Mouse (Mus musculus): ENCODE measurements around the gene Ccdc158.

The Ccdc158 gene

GRCm38 (mm10) chr5:92664321-92664720 lies 10.8 kb downstream of the Ccdc158 start:
- Histone ChIP-seq H3K27me3 (ENCODE audit: control insufficient read depth, insufficient read depth, low read length, poor library complexity, severe bottlenecking) (no peaks in the 10 kb centered on the region), H3K36me3 (ENCODE audit: control insufficient read depth, insufficient read depth, low read length, poor library complexity, severe bottlenecking) (no peaks in the 10 kb centered on the region)
- no peak for DNase-seq (ENCODE audit: low read depth, low spot score)

GRCm38 (mm10) chr5:92656256-92656655 lies 18.8 kb downstream of the Ccdc158 start:
- Histone ChIP-seq H3K27me3 (ENCODE audit: control insufficient read depth, insufficient read depth, low read length, poor library complexity, severe bottlenecking) (no peaks in the 10 kb centered on the region), H3K36me3 (ENCODE audit: control insufficient read depth, insufficient read depth, low read length, poor library complexity, severe bottlenecking) (no peaks in the 10 kb centered on the region)
- DNase-seq (ENCODE audit: low read depth, low spot score) = peak; percentile 84

GRCm38 (mm10) chr5:92640861-92641260 lies 34.2 kb downstream of the Ccdc158 start:
- DNase-seq (ENCODE audit: low read depth, low spot score) = no peak
- no peaks in the 10 kb centered on the region for H3K27me3 ChIP-seq (ENCODE audit: control insufficient read depth, insufficient read depth, low read length, poor library complexity, severe bottlenecking)
- H3K36me3 ChIP-seq (ENCODE audit: control insufficient read depth, insufficient read depth, low read length, poor library complexity, severe bottlenecking) = no peaks in the 10 kb centered on the region

GRCm38 (mm10) chr5:92635891-92636290 lies 39.2 kb downstream of the Ccdc158 start:
- Histone ChIP-seq H3K36me3 (ENCODE audit: control insufficient read depth, insufficient read depth, low read length, poor library complexity, severe bottlenecking) (no peaks in the 10 kb centered on the region), H3K27me3 (ENCODE audit: control insufficient read depth, insufficient read depth, low read length, poor library complexity, severe bottlenecking) (no peaks in the 10 kb centered on the region)
- no peak for DNase-seq (ENCODE audit: low read depth, low spot score)

- Histone ChIP-seq H3K27me3 (ENCODE audit: control insufficient read depth, insufficient read depth, low read length, poor library complexity, severe bottlenecking) (no peaks in the 10 kb centered on the region), H3K36me3 (ENCODE audit: control insufficient read depth, insufficient read depth, low read length, poor library complexity, severe bottlenecking) (no peaks in the 10 kb centered on the region)
- no peak for DNase-seq (ENCODE audit: low read depth, low spot score)
Observed at GRCm38 (mm10) chr5:92634916-92635315, 40.2 kb downstream of the Ccdc158 start.

GRCm38 (mm10) chr5:92633526-92633925 lies 41.5 kb downstream of the Ccdc158 start:
- DNase-seq (ENCODE audit: low read depth, low spot score) = no peak
- no peaks in the 10 kb centered on the region for H3K36me3 ChIP-seq (ENCODE audit: control insufficient read depth, insufficient read depth, low read length, poor library complexity, severe bottlenecking)
- no peaks in the 10 kb centered on the region for H3K27me3 ChIP-seq (ENCODE audit: control insufficient read depth, insufficient read depth, low read length, poor library complexity, severe bottlenecking)

- Histone ChIP-seq H3K27me3 (ENCODE audit: control insufficient read depth, insufficient read depth, low read length, poor library complexity, severe bottlenecking) (no peaks in the 10 kb centered on the region), H3K36me3 (ENCODE audit: control insufficient read depth, insufficient read depth, low read length, poor library complexity, severe bottlenecking) (no peaks in the 10 kb centered on the region)
- DNase-seq (ENCODE audit: low read depth, low spot score) = no peak
Observed at GRCm38 (mm10) chr5:92627896-92628295, 47.2 kb downstream of the Ccdc158 start.

GRCm38 (mm10) chr5:92621883-92622282 lies 53.2 kb downstream of the Ccdc158 start:
- no peaks in the 10 kb centered on the region for H3K27me3 ChIP-seq (ENCODE audit: control insufficient read depth, insufficient read depth, low read length, poor library complexity, severe bottlenecking)
- DNase-seq (ENCODE audit: low read depth, low spot score) = no peak
- no peaks in the 10 kb centered on the region for H3K36me3 ChIP-seq (ENCODE audit: control insufficient read depth, insufficient read depth, low read length, poor library complexity, severe bottlenecking)

- no peaks in the 10 kb centered on the region for H3K27me3 ChIP-seq (ENCODE audit: control insufficient read depth, insufficient read depth, low read length, poor library complexity, severe bottlenecking)
- DNase-seq (ENCODE audit: low read depth, low spot score) = no peak
- no peaks in the 10 kb centered on the region for H3K36me3 ChIP-seq (ENCODE audit: control insufficient read depth, insufficient read depth, low read length, poor library complexity, severe bottlenecking)
Observed at GRCm38 (mm10) chr5:92612756-92613155, 62.3 kb downstream of the Ccdc158 start.

GRCm38 (mm10) chr5:92607492-92608229 lies 67.4 kb downstream of the Ccdc158 start:
- Histone ChIP-seq H3K27me3 (ENCODE audit: control insufficient read depth, insufficient read depth, low read length, poor library complexity, severe bottlenecking) (no peaks in the 10 kb centered on the region), H3K36me3 (ENCODE audit: control insufficient read depth, insufficient read depth, low read length, poor library complexity, severe bottlenecking) (no peaks in the 10 kb centered on the region)
- no peak for DNase-seq (ENCODE audit: low read depth, low spot score)

GRCm38 (mm10) chr5:92604452-92605247 lies 70.4 kb downstream of the Ccdc158 start:
- no peaks in the 10 kb centered on the region for H3K36me3 ChIP-seq (ENCODE audit: control insufficient read depth, insufficient read depth, low read length, poor library complexity, severe bottlenecking)
- no peaks in the 10 kb centered on the region for H3K27me3 ChIP-seq (ENCODE audit: control insufficient read depth, insufficient read depth, low read length, poor library complexity, severe bottlenecking)
- DNase-seq (ENCODE audit: low read depth, low spot score) = no peak

- DNase-seq (ENCODE audit: low read depth, low spot score) = peak; percentile 25
- H3K36me3 ChIP-seq (ENCODE audit: control insufficient read depth, insufficient read depth, low read length, poor library complexity, severe bottlenecking) = no peaks in the 10 kb centered on the region
- H3K27me3 ChIP-seq (ENCODE audit: control insufficient read depth, insufficient read depth, low read length, poor library complexity, severe bottlenecking) = no peaks in the 10 kb centered on the region
Observed at GRCm38 (mm10) chr5:92602691-92603690, 72.1 kb downstream of the Ccdc158 start, which contains the start of gene Stbd1. TSS of gene Stbd1 (plus strand) at chr5:92603041.

- DNase-seq (ENCODE audit: low read depth, low spot score) = no peak
- H3K36me3 ChIP-seq (ENCODE audit: control insufficient read depth, insufficient read depth, low read length, poor library complexity, severe bottlenecking) = no peaks in the 10 kb centered on the region
- H3K27me3 ChIP-seq (ENCODE audit: control insufficient read depth, insufficient read depth, low read length, poor library complexity, severe bottlenecking) = no peaks in the 10 kb centered on the region
Observed at GRCm38 (mm10) chr5:92599030-92599429, 76.0 kb downstream of the Ccdc158 start.

GRCm38 (mm10) chr5:92596865-92597264 lies 78.2 kb downstream of the Ccdc158 start:
- Histone ChIP-seq H3K27me3 (ENCODE audit: control insufficient read depth, insufficient read depth, low read length, poor library complexity, severe bottlenecking) (no peaks in the 10 kb centered on the region), H3K36me3 (ENCODE audit: control insufficient read depth, insufficient read depth, low read length, poor library complexity, severe bottlenecking) (no peaks in the 10 kb centered on the region)
- DNase-seq (ENCODE audit: low read depth, low spot score) = no peak
